Mouse (Mus musculus): ENCODE measurements around the gene Nfu1.

DNA sequence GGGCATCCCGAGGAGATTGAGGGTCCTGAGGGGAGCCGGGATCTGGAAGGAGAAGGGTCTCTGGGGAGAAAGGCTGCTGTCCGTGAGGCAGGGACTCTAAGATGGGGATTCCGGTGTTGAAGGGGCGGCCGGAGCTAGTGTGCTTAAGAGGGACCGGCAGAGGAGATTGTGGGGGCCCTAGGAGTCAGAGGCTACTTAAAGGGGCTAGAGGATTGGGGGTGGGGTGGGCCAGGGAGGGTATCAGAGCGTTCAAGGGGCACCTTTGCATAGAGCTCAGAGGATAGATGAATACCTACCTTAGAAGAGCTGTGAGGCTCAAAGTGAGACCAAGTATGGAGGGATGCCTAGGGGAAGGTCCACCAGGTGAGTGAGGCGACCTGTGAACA is 34.1 kb downstream of the Nfu1 start:
- no peak for TF ChIP-seq POLR2A (IDR thresholded peaks at IDR 0.05; ENCODE audit: insufficient read depth, low read length)
- TF ChIP-seq CTCF (IDR thresholded peaks at IDR 0.05; ENCODE audit: low read depth, low read length): no peak
